Mouse (Mus musculus): ENCODE measurements around the gene Bri3.

- TF ChIP-seq CTCF (IDR thresholded peaks at IDR 0.05 in 2 of 3, conservative IDR thresholded peaks at IDR 0.05 in 1 of 3; ENCODE audit: control insufficient read depth in 1 of 3, insufficient read depth in 1 of 3, low read depth in 2 of 3, low read length in 3 of 3, poor library complexity in 1 of 3, severe bottlenecking in 1 of 3) = no peak
- TF ChIP-seq GATA1 (IDR thresholded peaks at IDR 0.05; ENCODE audit: low read depth, low read length) = no peak
- TF ChIP-seq JUND (IDR thresholded peaks at IDR 0.05; ENCODE audit: low read depth, low read length) = no peak
Observed at GRCm38 (mm10) chr5:144261829-144262228, 17.6 kb downstream of the Bri3 start.
